Mouse (Mus musculus) intestine, embryonic 14.5 days (tissue): ENCODE measurements around the gene Paqr7. TPM values are rescaled to one million over a fixed set of nuclear protein-coding genes. Genes with fewer than 3 reads are reported as not detected.

ENCODE experiments used
- ATAC-seq: fragments of 200-750 bp; cut with Nextera tagmentation; replicated peaks from 2 replicates; pipeline ENCODE4 v1.8.0; 2017; ENCODE audit warnings: low read depth, moderate number of reproducible peaks, moderate TSS enrichment, moderate library complexity; ENCODE audit not compliant: low FRiP score, low TSS enrichment
- DNase-seq: peaks from one replicate; pipeline ENCODE4 v3.0.0-alpha.2; 2018; ENCODE audit warnings: low spot score
- H3K27ac ChIP-seq: fragments of 300-500 bp; sonication (generic); 2 replicates; pipeline ENCODE4 v1.5.1; 2014; ENCODE audit warnings: low read depth, mild to moderate bottlenecking, control low read depth
- H3K27me3 ChIP-seq: fragments of 300-500 bp; sonication (generic); replicated peaks from 2 replicates; pipeline ENCODE4 v1.6.1; 2014; ENCODE audit warnings: low read length, control low read depth; ENCODE audit not compliant: control insufficient read depth, insufficient read depth
- H3K36me3 ChIP-seq: fragments of 300-500 bp; sonication (generic); 2 replicates; pipeline ENCODE4 v1.6.1; 2014; ENCODE audit warnings: low read length, control low read depth; ENCODE audit not compliant: control insufficient read depth, insufficient read depth
- H3K4me1 ChIP-seq: fragments of 300-500 bp; sonication (generic); replicated peaks from 2 replicates; pipeline ENCODE4 v1.6.1; 2014; ENCODE audit warnings: low read length, control low read depth, mixed read lengths; ENCODE audit not compliant: control insufficient read depth, insufficient read depth
- H3K4me2 ChIP-seq: fragments of 300-500 bp; sonication (generic); 2 replicates; pipeline ENCODE4 v1.6.1; 2014; ENCODE audit warnings: low read length
- H3K4me3 ChIP-seq: fragments of 300-500 bp; sonication (generic); 2 replicates; pipeline ENCODE4 v1.5.1; 2014; ENCODE audit warnings: low read depth, low read length, control low read depth, mixed read lengths
- H3K9ac ChIP-seq: fragments of 300-500 bp; sonication (generic); 2 replicates; pipeline ENCODE4 v1.6.1; 2014; ENCODE audit warnings: mild to moderate bottlenecking, low read length
- H3K9me3 ChIP-seq: fragments of 300-500 bp; sonication (generic); 2 replicates; pipeline ENCODE4 v1.6.1; 2016; ENCODE audit warnings: low read length, control low read depth; ENCODE audit not compliant: control insufficient read depth
- WGBS: fragments of 180-500 bp; shearing (Covaris S2); extraction: QIAGEN DNeasy Blood & Tissue Kit; methylation state at CpG from one replicate; pipeline ENCODE4 v1.1.7; 2014; 5-methylcytosine and 5-hydroxymethylcytosine counted together
- polyA plus RNA-seq: library from polyadenylated mRNA; unstranded; fragments of >200 nt; fragmentation: Nextera tagmentation; extraction: Ambion mirVana; gene quantifications from 2 replicates; pipeline ENCODE4 v1.2.1, GENCODE M21; 2014

The Paqr7 gene
- polyA plus RNA-seq, 1 experiment from 2014 or later: 2.1 TPM

- ATAC-seq (no peak), DNase-seq (no peak)
- WGBS: 78% methylated on average over 5 of the region's 5 CpGs
- Histone ChIP-seq H3K9me3 (no peaks in the 10 kb centered on the region), H3K4me1 (no peaks in the 10 kb centered on the region), H3K27ac (no peak overlapping the region), H3K9ac (no peak overlapping the region), H3K36me3 (peaks cover 89% of the 10 kb centered on the region), H3K4me3 (no peak overlapping the region), H3K4me2 (no peak overlapping the region), H3K27me3 (no peaks in the 10 kb centered on the region)
Observed at GRCm38 (mm10) chr4:134526220-134526619, 29.7 kb downstream of the Paqr7 start.

- no peak overlapping the region for H3K9ac ChIP-seq
- 80% methylated on average over 4 of the region's 4 CpGs for WGBS
Observed at GRCm38 (mm10) chr4:134532928-134533327, 36.4 kb downstream of the Paqr7 start.

GRCm38 (mm10) chr4:134533421-134533820 is 36.9 kb downstream of the Paqr7 start:
- ATAC-seq: no peak
- Histone ChIP-seq H3K4me3 (peak overlapping the region; percentile 93; the same call in 1 of the 2 replicates), H3K36me3 (peaks cover 31% of the 10 kb centered on the region), H3K27me3 (no peaks in the 10 kb centered on the region), H3K4me1 (peaks cover 23% of the 10 kb centered on the region), H3K9me3 (no peaks in the 10 kb centered on the region), H3K4me2 (peak overlapping the region; percentile 97; the same call in 1 of the 2 replicates), H3K9ac (no peak overlapping the region), H3K27ac (no peak overlapping the region)
- 89% methylated on average over 4 of the region's 4 CpGs for whole genome bisulfite sequencing
- no peak for DNase-seq

More at GRCm38 (mm10) chr4:134532928-134533327, 36.4 kb downstream of the Paqr7 start:
- Histone ChIP-seq H3K9me3 (no peaks in the 10 kb centered on the region), H3K4me3 (no peak overlapping the region), H3K4me1 (peaks cover 23% of the 10 kb centered on the region), H3K4me2 (no peak overlapping the region), H3K27me3 (no peaks in the 10 kb centered on the region), H3K36me3 (peaks cover 31% of the 10 kb centered on the region), H3K27ac (no peak overlapping the region)
- DNase-seq (no peak), ATAC-seq (no peak)

GRCm38 (mm10) chr4:134534124-134534886 is 37.8 kb downstream of the Paqr7 start:
- Histone ChIP-seq H3K9ac (peak overlapping the region; percentile 77), H3K4me3 (peak overlapping the region; percentile 93), H3K27ac (peak overlapping the region; percentile 80), H3K9me3 (no peaks in the 10 kb centered on the region), H3K27me3 (no peaks in the 10 kb centered on the region), H3K4me2 (peak overlapping the region; percentile 97), H3K36me3 (peaks cover 29% of the 10 kb centered on the region), H3K4me1 (peaks cover 23% of the 10 kb centered on the region)
- DNase-seq (peak; percentile 80), ATAC-seq (peak; percentile 4; the same call in 1 of the 2 replicates)
- WGBS: under 1% methylated on average over 57 of the region's 57 CpGs

GRCm38 (mm10) chr4:134534932-134535786 is 38.7 kb downstream of the Paqr7 start, which contains the start of gene Mtfr1l:
Gene Mtfr1l, minus strand, starts transcription at chr4:134535387.
- Histone ChIP-seq H3K27me3 (no peaks in the 10 kb centered on the region), H3K9me3 (no peaks in the 10 kb centered on the region), H3K4me2 (peak within 1 kb of the TSS; percentile 97), H3K4me1 (peaks cover 23% of the 10 kb centered on the region), H3K27ac (peak within 1 kb of the TSS; percentile 80), H3K9ac (peak within 1 kb of the TSS; percentile 77), H3K36me3 (peaks cover 29% of the 10 kb centered on the region), H3K4me3 (peak within 1 kb of the TSS; percentile 93)
- ATAC-seq (peak; percentile 97), DNase-seq (peak; percentile 95)
- under 1% methylated on average over 71 of the region's 71 CpGs for WGBS

GRCm38 (mm10) chr4:134535787-134536151 is 39.3 kb downstream of the Paqr7 start:
- Histone ChIP-seq H3K27ac (peak overlapping the region; percentile 33; the same call in 1 of the 2 replicates), H3K4me2 (peak overlapping the region; percentile 97), H3K9ac (peak overlapping the region; percentile 50), H3K4me3 (peak overlapping the region; percentile 93), H3K36me3 (peaks cover 28% of the 10 kb centered on the region), H3K9me3 (no peaks in the 10 kb centered on the region), H3K27me3 (no peaks in the 10 kb centered on the region), H3K4me1 (peaks cover 23% of the 10 kb centered on the region)
- WGBS: 6% methylated on average over 8 of the region's 8 CpGs
- ATAC-seq: no peak; the same call in 1 of the 2 replicates
- no peak for DNase-seq

GRCm38 (mm10) chr4:134538997-134539580 is 42.6 kb downstream of the Paqr7 start:
- DNase-seq: no peak
- Histone ChIP-seq H3K9ac (no peak overlapping the region), H3K4me3 (no peak overlapping the region), H3K4me1 (peaks cover 6% of the 10 kb centered on the region; the same call in 1 of the 2 replicates), H3K36me3 (peaks cover 41% of the 10 kb centered on the region), H3K27me3 (no peaks in the 10 kb centered on the region), H3K4me2 (no peak overlapping the region), H3K9me3 (no peaks in the 10 kb centered on the region), H3K27ac (no peak overlapping the region)
- 85% methylated on average over 10 of the region's 10 CpGs for WGBS
- no peak for ATAC-seq

GRCm38 (mm10) chr4:134542726-134543125 is 46.2 kb downstream of the Paqr7 start:
- H3K4me3 ChIP-seq: no peak overlapping the region
- peaks cover 4% of the 10 kb centered on the region for H3K4me1 ChIP-seq
- H3K9me3 ChIP-seq: no peaks in the 10 kb centered on the region
- ATAC-seq (no peak), DNase-seq (no peak)
- WGBS: 90% methylated on average over 9 of the region's 9 CpGs
- H3K36me3 ChIP-seq: peaks cover 69% of the 10 kb centered on the region
- H3K4me2 ChIP-seq: no peak overlapping the region
- no peaks in the 10 kb centered on the region for H3K27me3 ChIP-seq
- no peak overlapping the region for H3K27ac ChIP-seq
- H3K9ac ChIP-seq: no peak overlapping the region
